Mouse (Mus musculus) CH12.LX (cell line): ENCODE measurements around the gene Ascl2. TPM values are rescaled to one million over a fixed set of nuclear protein-coding genes. Genes with fewer than 3 reads are reported as not detected.

ENCODE experiments used
- DNase-seq: peaks from one replicate; pipeline ENCODE4 v3.0.0-alpha.2; 2013; ENCODE audit errors: extremely low read depth
- H3K27ac ChIP-seq: 2 replicates; pipeline ENCODE4 v1.5.1; 2012; ENCODE audit warnings: low read depth, mild to moderate bottlenecking, control low read depth, moderate library complexity; ENCODE audit not compliant: insufficient read depth
- H3K27me3 ChIP-seq: replicated peaks from 2 replicates; pipeline ENCODE3; 2012; ENCODE audit warnings: inconsistent platforms
- H3K36me3 ChIP-seq, 2 experiments: replicated peaks in 1 of 2; 2 replicates each; pipeline versions ENCODE3 to v1.6.1; 2012; ENCODE audit warnings: inconsistent platforms in 1 of 2, low read length in 1 of 2, mild to moderate bottlenecking in 1 of 2, mixed read lengths in 1 of 2, moderate library complexity in 1 of 2; ENCODE audit not compliant: control insufficient read depth in 1 of 2, insufficient read depth in 1 of 2
- H3K4me1 ChIP-seq, 2 experiments: 2 replicates each; pipeline ENCODE4 v1.6.1; 2012; ENCODE audit warnings: inconsistent platforms in 1 of 2, moderate library complexity in 1 of 2; ENCODE audit not compliant: insufficient read depth in 2 of 2, control insufficient read depth in 1 of 2
- H3K4me2 ChIP-seq: 2 replicates; pipeline ENCODE4 v1.6.1; 2012; ENCODE audit warnings: low read depth, mild to moderate bottlenecking, control low read depth; ENCODE audit not compliant: poor library complexity, insufficient read depth, severe bottlenecking
- H3K4me3 ChIP-seq, 3 experiments: fragments of 150-350 bp in 1 of 3; sonication (generic) in 1 of 3; replicated peaks in 1 of 3; 2 replicates each; pipeline versions ENCODE3 to v1.5.1; 2011 to 2012; ENCODE audit warnings: low read depth in 2 of 3, low read length in 2 of 3, mild to moderate bottlenecking in 2 of 3, moderate library complexity in 2 of 3, control low read depth in 1 of 3, improper control_type of control experiment in 1 of 3, inconsistent platforms in 1 of 3, mixed read lengths in 1 of 3; ENCODE audit not compliant: poor library complexity in 1 of 3
- H3K79me2 ChIP-seq: replicated peaks from 2 replicates; pipeline ENCODE4 v1.6.1; 2012; ENCODE audit warnings: mild to moderate bottlenecking, moderate library complexity; ENCODE audit not compliant: control insufficient read depth, poor library complexity, insufficient read depth, severe bottlenecking; ENCODE audit errors: extremely low read depth
- H3K9ac ChIP-seq: 2 replicates; pipeline ENCODE4 v1.6.1; 2012; ENCODE audit warnings: low read depth, mild to moderate bottlenecking, control low read depth, moderate library complexity; ENCODE audit not compliant: insufficient read depth
- H3K9me3 ChIP-seq: replicated peaks from 2 replicates; pipeline ENCODE3; 2012; ENCODE audit warnings: low read length, inconsistent platforms, mixed read lengths
- CHD1 ChIP-seq: IDR thresholded peaks from 2 replicates; pipeline ENCODE4 v1.6.1; 2012; ENCODE audit warnings: low read depth, low read length, improper control_type of control experiment, inconsistent platforms
- CHD2 ChIP-seq: IDR thresholded peaks from 2 replicates; pipeline ENCODE4 v1.6.1; 2011; ENCODE audit warnings: low read length, improper control_type of control experiment
- ELF1 ChIP-seq: IDR thresholded peaks from 2 replicates; pipeline ENCODE4 v1.6.1; 2014; ENCODE audit warnings: low read depth, mild to moderate bottlenecking, inconsistent platforms, low read length, improper control_type of control experiment
- HCFC1 ChIP-seq: IDR thresholded peaks from 2 replicates; pipeline ENCODE4 v1.6.1; 2012; ENCODE audit warnings: low read depth, mild to moderate bottlenecking, inconsistent platforms, low read length, improper control_type of control experiment
- JUN ChIP-seq: IDR thresholded peaks from 2 replicates; pipeline ENCODE4 v1.6.1; 2011; ENCODE audit warnings: low read depth, mild to moderate bottlenecking, low read length, improper control_type of control experiment, moderate library complexity; ENCODE audit not compliant: insufficient read depth
- MAZ ChIP-seq: IDR thresholded peaks from 2 replicates; pipeline ENCODE4 v1.6.1; 2012; ENCODE audit warnings: low read depth, mild to moderate bottlenecking, inconsistent platforms, low read length, improper control_type of control experiment, moderate library complexity
- MYC ChIP-seq: IDR thresholded peaks from 2 replicates; pipeline ENCODE4 v1.6.1; 2011; ENCODE audit warnings: low read depth, mild to moderate bottlenecking, improper control_type of control experiment, low read length
- NELFE ChIP-seq: IDR thresholded peaks from 2 replicates; pipeline ENCODE4 v1.6.1; 2011; ENCODE audit warnings: low read depth, low read length, improper control_type of control experiment
- PAX5 ChIP-seq: IDR thresholded peaks from 2 replicates; pipeline ENCODE4 v1.6.1; 2012; ENCODE audit warnings: low read length, inconsistent platforms, mixed read lengths
- RAD21 ChIP-seq: IDR thresholded peaks from 2 replicates; pipeline ENCODE4 v1.6.1; 2011; ENCODE audit warnings: low read depth, mild to moderate bottlenecking, low read length, improper control_type of control experiment, moderate library complexity
- RCOR1 ChIP-seq: conservative IDR thresholded peaks from 2 replicates; pipeline ENCODE4 v1.6.1; 2012; ENCODE audit warnings: low read depth, mild to moderate bottlenecking, inconsistent platforms, low read length, improper control_type of control experiment
- SMC3 ChIP-seq: IDR thresholded peaks from 2 replicates; pipeline ENCODE4 v1.6.1; 2011; ENCODE audit warnings: low read depth, low read length, improper control_type of control experiment
- ZKSCAN1 ChIP-seq: IDR thresholded peaks from 2 replicates; pipeline ENCODE4 v1.6.1; 2012; ENCODE audit warnings: low read depth, inconsistent platforms, low read length, improper control_type of control experiment, borderline replicate concordance
- dilution Hi-C: fragments of 300-500 bp; cut with MboI; formaldehyde crosslinking; loops from 2 replicates; pipeline ENCODE4 v1.14.3; 2020; ENCODE audit warnings: low sequenced_read_pairs; ENCODE audit not compliant: extremely low pct_unique_long_range_greater_than_20kb, extremely low pct_ligation_motif_present
- in situ Hi-C: fragments of 300-500 bp; cut with MboI; formaldehyde crosslinking; loops from 3 replicates; pipeline ENCODE4 v1.14.3; 2019; ENCODE audit warnings: low sequenced_read_pairs, low pct_ligation_motif_present, low pct_unique_long_range_greater_than_20kb, mixed read lengths
- polyA plus RNA-seq: library from polyadenylated mRNA; unstranded; fragments of >175 nt; gene quantifications from 2 replicates; pipeline ENCODE4 v1.2.1, GENCODE M21; 2012; ENCODE audit warnings: low read depth; ENCODE audit not compliant: insufficient read length
- total RNA-seq, 2 experiments: library from RNA; depleted of rRNA; stranded (reverse); fragments of 300-350 nt in 1 of 2; fragments of >200 nt in 1 of 2; gene quantifications; 2 replicates each; pipeline ENCODE4 v1.2.3; 2012 to 2014

Ascl2 gene
- total and polyA plus RNA-seq, 3 experiments: not detected

DNA sequence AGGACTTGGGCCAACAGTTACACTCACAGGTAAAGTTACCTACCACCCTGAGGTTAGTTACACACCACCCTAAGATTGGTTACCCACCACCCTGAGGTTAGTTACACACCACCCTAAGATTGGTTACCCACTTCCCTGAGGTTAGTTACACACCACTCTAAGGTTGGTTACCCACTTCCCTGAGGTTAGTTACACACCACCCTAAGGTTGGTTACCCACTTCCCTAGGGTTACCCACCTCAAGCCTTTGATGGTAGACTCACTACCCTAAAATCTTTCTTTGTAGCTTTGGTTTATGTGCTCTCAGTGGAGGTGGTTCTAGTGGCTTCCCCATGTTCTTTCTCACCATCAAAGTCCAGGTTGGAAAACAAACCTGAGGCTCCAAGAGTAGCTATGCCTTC is 25.9 kb upstream of the Ascl2 start:
- dilution Hi-C loops: no loop called here
- TF ChIP-seq RAD21: no peak
- no peak for TF ChIP-seq RCOR1
- TF ChIP-seq, all 38 proteins: peak for 0
- Histone ChIP-seq H3K9me3 (no peaks in the 10 kb centered on the region), H3K36me3 (peaks cover 0 to 27% of the 10 kb centered on the region in 2 experiments), H3K4me1 (peaks cover 3 to 14% of the 10 kb centered on the region in 2 experiments), H3K79me2 (no peaks in the 10 kb centered on the region), H3K9ac (no peak overlapping the region), H3K4me2 (no peak overlapping the region), H3K27me3 (no peaks in the 10 kb centered on the region), H3K4me3 (no peak overlapping the region), H3K27ac (no peak overlapping the region)
- no peak for DNase-seq
- in situ Hi-C loops: no loop called here

DNA sequence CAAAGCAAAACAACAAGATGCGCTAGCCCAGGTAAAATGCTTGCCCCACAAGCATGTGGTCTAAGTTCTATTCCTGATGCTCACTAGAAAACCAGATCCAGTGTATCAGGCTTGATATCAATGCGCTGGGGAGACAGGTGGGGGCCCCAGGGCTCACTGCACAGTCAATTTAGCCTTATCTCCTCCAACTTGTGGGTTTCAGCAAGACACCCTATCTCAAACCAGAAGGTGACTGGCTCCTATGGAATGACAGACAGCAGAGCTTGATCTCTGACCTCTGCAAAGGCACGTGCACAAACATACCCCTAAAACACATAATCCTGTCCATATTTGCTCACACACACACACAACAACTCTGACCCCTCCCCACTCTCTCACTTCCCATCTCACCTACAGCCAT is 18.7 kb upstream of the Ascl2 start:
- peaks cover 0 to 36% of the 10 kb centered on the region in 2 experiments for H3K36me3 ChIP-seq
- no peak for DNase-seq
- H3K4me2 ChIP-seq: no peak overlapping the region
- in situ Hi-C loops (no loop called here), dilution Hi-C loops (no loop called here)
- TF ChIP-seq MYC (no peak), ELF1 (no peak), ZKSCAN1 (no peak), CHD2 (no peak), SMC3 (no peak), NELFE (no peak), JUN (no peak), PAX5 (no peak), HCFC1 (no peak)
- H3K4me1 ChIP-seq: no peaks in the 10 kb centered on the region
- H3K4me3 ChIP-seq: no peak overlapping the region
- H3K27me3 ChIP-seq: no peaks in the 10 kb centered on the region
- H3K9ac ChIP-seq: no peak overlapping the region
- H3K79me2 ChIP-seq: no peaks in the 10 kb centered on the region
- no peak overlapping the region for H3K27ac ChIP-seq
- no peaks in the 10 kb centered on the region for H3K9me3 ChIP-seq

GRCm38 (mm10) chr7:142985146-142985545 is 16.1 kb upstream of the Ascl2 start:
- H3K4me2 ChIP-seq: no peak overlapping the region
- no peaks in the 10 kb centered on the region for H3K79me2 ChIP-seq
- no peaks in the 10 kb centered on the region for H3K9me3 ChIP-seq
- dilution Hi-C loops: no loop called here
- TF ChIP-seq CHD1 (no peak), NELFE (no peak), MAZ (no peak)
- peaks cover 5% of the 10 kb centered on the region for H3K27me3 ChIP-seq
- H3K4me1 ChIP-seq: no peaks in the 10 kb centered on the region
- in situ Hi-C loops: no loop called here
- no peak overlapping the region for H3K27ac ChIP-seq
- peaks cover 0 to 20% of the 10 kb centered on the region in 2 experiments for H3K36me3 ChIP-seq
- H3K4me3 ChIP-seq: no peak overlapping the region
- DNase-seq: no peak
- H3K9ac ChIP-seq: no peak overlapping the region
